Mouse (Mus musculus) lung, postnatal 0 days (tissue): ENCODE results near the gene Serping1.

ENCODE experiments used
- CTCF ChIP-seq: IDR thresholded peaks from 2 replicates; pipeline ENCODE4 v1.5.1; 2016; ENCODE audit warnings: antibody characterized with exemption, mild to moderate bottlenecking
- EP300 ChIP-seq: IDR thresholded peaks from 2 replicates; pipeline ENCODE4 v1.6.1; 2016; ENCODE audit warnings: antibody characterized with exemption, mild to moderate bottlenecking, control low read depth

GRCm38 (mm10) chr2:84809330-84809729 lies 34.1 kb upstream of the Serping1 start:
- TF ChIP-seq CTCF (no peak), EP300 (no peak)
